Mouse (Mus musculus) cerebellum, postnatal 4 days (tissue): ENCODE data around the gene Maco1.

Experiments
- DNase-seq, 2 experiments: peaks; one replicate each; pipeline ENCODE4 v3.0.0; 2022; ENCODE audit warnings: low spot score in 2 of 2, mixed read lengths in 1 of 2

Maco1 gene

DNA sequence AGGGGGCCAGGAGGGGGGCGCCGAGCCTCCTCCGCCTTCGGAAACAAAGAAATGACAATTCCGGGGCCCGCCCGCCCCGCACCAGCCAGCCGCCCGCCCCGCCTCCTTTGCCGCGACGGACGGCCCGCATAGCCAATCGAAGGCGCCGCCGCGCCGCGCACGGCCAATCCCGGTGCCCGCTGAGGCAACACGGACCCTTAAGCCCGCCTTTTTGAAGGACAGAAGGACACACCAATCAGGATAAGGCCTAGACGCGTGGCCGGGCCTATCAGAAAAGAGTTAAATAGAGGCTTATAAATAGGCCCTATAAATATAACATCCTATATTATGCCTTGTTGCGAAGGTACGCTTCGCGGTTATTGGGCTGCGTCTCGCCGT is at the start of gene Maco1:
Maco1 (minus strand) TSS at position 87 of the 378 bp plus-strand sequence.
- DNase-seq = peak; percentile 100

- no peak for DNase-seq
Measured at GRCm38 (mm10) chr4:134901126-134901525, 48.0 kb upstream of the Maco1 start.

DNA sequence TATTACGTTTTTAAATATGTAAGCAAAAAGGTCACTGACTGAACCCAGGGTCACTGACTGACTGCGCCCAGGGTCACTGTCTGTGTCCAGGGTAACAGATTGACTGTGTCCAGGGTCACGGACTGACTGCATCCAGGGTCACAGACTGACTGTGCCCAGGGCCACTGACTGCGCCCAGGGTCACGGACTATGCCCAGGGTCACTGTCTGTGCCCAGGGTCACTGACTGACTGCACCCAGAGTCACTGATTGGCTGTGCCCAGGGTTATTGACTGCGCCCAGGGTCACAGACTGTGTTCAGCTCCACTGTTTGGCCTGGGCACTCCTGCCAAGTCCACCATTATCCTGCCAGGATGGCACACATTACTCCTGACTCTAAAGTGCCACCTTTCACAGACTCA is 44.1 kb upstream of the Maco1 start:
- no peak for DNase-seq

DNA sequence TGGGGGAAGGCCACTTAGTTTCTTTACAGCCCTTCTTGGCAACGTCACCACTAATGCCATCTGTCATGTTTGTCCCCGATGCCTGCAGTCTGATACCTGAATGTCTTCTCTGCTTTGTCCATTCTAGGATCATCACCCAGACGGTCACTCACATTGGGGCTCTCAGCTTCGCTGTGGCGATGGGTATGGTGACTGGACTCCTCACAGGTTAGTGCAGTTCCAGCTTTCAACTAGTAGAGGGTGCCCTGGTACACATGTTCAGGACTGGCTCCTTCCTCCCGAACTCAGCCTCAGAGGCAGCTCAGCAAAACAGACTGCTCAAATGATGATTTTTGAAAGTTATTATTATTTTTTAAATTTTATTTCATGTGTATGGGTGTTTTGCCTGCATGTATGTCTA is 39.0 kb upstream of the Maco1 start:
- peak; percentile 32 to 65 for DNase-seq

DNA sequence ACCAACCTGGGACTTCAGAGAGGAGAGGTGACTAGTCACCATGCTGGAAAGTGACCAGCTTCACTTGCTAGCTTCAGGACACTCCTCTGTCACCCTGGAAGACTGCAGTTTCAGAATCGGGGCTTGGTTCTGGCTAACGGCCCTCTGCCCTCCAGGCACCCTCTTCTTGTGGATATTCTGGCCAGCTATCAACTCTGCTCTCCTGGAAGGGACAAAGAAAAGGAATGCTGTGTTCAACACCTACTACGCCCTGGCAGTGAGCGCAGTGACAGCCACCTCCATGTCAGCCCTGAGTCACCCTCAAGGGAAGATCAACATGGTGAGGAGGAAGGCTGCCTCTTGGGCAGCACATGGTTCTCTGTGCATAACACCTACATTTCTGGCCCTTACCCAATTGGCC is 31.2 kb upstream of the Maco1 start:
- no peak for DNase-seq

DNA sequence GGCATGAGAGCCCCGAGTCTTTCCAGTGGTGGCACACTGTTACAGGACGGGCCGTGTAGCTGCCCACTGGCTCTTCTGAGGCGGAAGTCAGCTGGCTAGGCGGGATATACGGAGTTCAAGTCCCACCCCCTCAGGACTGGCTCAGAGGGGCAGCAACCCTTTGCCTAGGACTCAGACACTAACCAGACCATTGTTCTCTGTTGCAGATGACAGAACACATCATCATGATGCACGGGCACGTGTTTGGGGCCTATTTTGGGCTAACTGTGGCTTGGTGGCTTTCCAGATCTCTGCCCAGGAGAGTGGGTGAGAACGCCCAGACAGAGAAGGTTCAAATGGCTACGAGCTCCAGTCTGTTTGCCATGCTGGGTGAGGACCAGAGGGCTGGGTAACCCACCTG is 30.7 kb upstream of the Maco1 start:
- DNase-seq = no peak

DNA sequence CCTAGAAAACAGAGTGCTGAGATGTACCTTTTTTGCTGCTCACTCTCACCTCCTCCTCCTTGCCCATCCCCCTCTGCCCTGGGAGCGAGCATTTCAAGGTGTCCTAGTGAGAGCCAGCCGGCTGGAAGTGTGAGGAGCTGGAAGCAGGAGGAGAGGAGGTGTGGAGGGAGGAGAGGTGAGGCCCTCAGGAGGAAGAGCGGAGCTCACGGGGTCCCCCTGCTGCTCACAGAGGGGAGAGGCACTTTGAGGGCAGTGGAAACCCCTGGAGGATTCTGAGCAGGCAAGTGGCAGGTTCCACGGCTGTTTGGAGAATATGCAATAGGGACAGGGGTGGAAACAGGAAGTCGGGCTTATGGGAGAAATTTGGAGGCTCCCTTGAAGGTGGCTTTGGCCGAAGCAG is 30.1 kb upstream of the Maco1 start:
- DNase-seq = peak in 1 of 2 experiments; percentile 16

DNA sequence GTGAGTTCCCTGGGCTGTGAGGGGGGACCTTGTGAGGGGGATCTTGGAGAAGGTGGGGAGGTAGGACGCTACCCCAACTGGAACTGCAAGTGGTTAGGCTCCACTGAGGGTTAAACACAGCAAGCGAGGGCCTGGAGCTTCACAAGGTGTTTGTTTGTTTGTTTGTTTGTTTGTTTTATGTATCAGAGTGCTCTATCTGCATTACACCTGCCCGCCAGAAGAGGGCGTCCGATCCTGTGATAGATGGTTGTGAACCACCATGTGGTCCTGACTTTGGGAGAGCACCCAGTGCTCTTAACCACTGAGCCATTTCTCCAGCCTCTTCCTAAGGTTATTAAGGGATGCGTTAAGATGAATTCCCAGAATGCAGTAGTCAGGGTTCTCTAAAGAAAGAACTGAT is 26.9 kb upstream of the Maco1 start:
- DNase-seq = no peak

GRCm38 (mm10) chr4:134879410-134879981 is 26.4 kb upstream of the Maco1 start:
- DNase-seq = peak; percentile 41 to 78

DNA sequence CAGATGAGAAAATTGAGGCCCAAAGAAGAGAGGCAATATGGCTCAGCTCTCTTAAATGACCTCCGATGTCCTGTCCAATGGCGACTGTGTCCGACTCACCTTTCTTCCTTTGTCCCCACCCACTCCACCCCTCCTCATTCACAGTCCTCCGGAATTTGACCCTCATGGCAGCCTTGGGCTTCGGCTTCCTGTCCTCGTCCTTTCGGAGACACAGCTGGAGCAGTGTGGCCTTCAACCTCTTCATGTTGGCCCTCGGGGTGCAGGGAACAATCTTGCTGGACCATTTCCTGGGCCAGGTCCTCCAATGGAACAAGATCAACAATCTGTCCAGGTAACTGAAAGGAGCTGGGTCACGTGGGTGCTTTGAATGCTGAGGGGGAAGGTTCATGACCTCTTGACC is 23.0 kb upstream of the Maco1 start:
- DNase-seq = no peak

DNA sequence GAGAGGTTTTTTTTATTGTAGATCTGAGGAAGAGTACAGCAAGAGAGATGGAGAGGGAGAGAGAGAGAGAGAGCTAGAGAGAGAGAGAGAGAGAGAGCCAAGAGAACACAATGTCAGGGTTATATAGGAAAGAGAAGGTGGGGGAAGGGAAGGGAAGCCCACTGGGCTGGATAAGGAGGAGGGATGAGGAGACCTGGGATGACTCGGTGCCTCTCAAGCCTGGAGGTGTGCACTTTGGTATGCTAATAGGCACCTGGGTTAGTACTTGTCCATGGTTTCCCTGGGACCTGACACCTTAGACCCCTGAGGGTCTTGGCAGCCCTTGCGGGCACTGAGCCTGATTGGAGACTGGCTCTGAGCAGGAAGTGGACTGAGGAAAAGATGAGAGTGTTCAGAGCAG is 18.8 kb upstream of the Maco1 start:
- no peak for DNase-seq

DNA sequence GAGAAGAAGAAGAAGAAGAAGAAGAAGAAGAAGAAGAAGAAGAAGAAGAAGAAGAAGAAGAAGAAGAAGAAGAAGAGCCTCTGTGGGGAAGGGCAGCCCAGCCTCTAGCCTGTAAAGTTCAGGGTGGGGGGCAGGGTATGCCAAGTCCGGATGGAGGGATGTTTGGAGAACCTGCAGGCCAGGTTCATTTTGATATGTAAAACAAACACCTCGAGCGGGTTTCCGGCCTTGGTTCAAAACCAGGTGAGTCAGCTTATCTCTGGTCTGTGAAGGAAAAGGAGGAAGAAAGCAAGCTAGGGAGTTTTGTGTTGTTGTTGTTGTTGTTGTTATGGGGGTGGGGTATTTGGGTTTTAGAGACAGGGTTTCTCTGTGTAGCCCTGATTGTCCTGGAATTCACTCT is 18.3 kb upstream of the Maco1 start:
- DNase-seq = no peak

GRCm38 (mm10) chr4:134869815-134870375 is 16.8 kb upstream of the Maco1 start:
- DNase-seq = no peak

DNA sequence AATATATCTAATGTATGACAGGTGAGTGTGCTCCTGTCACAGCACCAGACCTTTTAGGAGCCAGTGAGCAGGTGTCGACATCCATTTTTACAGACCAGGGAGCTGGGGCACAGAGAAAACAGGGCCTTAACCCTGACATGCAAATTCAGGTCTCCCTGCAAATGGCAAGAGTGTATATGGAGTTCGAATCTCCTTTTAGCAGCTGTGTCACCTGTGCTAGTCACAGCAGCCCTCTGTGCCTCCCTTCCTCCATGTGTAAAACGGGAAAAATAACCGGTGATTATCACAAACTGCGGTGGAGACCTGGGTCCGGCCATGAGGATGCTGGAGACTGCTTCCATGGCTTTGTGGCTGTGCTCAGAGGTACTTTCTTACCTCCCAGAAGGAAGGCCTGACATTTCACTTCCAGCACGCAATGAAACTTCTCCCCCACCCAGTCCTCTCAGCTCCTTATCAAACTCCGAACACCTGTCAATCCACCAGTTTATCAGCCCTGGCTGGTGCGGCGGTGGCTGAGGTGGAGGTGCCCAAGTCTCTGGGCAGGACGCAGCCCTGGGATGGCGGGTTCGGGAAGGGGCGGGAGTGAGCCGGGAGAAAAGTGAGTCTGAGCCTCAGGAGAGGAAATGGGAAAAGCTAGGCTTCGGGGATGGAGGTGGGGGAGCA is 16.1 kb upstream of the Maco1 start:
- no peak for DNase-seq

DNA sequence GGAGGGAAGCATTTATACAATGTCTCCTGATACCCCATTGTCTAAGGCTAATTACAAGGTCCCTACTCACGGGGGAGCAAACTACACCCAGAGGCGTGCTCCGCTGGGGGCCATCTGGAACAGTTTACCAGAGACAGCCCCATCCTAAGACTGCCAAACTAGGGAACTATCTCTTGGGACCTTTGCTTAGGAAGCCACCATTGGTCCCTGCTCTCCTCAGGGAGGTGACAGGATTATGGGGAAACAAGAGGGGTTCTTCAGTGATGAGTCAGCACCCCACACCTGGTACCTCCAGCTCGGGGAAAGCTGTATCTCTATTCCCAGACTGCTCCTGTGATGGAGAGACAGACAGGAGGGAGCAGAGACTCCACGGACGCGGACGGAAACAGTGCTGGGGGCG is 15.3 kb upstream of the Maco1 start:
- no peak for DNase-seq

DNA sequence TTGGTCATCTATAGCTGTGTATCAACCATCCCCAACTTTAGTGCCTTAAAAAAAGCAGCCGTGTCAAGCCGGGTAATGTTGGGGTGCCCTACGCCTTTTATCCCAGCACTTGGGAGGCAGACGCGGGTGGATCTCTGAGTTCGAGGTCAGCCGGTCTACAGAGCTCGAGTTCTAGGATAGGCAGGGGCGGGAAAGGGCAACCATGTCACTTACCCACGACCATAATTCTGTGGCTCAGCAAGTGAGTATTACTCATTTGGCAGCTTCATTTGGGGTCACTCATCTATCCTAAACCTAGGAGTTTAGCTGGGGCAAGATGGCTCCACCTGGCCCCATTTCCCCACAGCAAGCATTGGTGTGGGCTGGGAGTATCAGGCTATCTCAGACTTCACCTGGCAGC is 14.9 kb upstream of the Maco1 start:
- DNase-seq = no peak

DNA sequence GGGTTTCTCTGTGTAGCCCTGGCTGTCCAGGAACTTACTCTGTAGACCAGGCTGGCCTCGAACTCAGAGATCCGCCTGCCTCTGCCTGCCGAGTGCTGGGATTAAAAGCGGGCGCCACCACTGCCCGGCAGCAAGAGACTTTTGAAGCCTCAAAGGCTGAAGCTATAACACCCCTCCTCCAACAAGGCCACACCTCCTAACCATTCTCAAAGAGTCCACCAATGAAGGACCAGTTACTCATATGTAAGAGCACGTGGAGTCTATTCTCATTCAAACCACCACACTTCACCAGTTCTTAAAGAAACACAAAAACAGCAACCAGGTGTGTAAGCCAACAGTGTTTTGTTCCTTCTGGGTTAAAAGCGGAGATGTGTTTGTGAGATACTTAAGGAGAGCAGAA is 14.5 kb upstream of the Maco1 start:
- no peak for DNase-seq

- DNase-seq = no peak
Measured at GRCm38 (mm10) chr4:134867213-134867612, 14.1 kb upstream of the Maco1 start.

GRCm38 (mm10) chr4:134865789-134866188 is 12.6 kb upstream of the Maco1 start:
- DNase-seq = no peak

GRCm38 (mm10) chr4:134865340-134865739 is 12.2 kb upstream of the Maco1 start:
- DNase-seq = no peak

DNA sequence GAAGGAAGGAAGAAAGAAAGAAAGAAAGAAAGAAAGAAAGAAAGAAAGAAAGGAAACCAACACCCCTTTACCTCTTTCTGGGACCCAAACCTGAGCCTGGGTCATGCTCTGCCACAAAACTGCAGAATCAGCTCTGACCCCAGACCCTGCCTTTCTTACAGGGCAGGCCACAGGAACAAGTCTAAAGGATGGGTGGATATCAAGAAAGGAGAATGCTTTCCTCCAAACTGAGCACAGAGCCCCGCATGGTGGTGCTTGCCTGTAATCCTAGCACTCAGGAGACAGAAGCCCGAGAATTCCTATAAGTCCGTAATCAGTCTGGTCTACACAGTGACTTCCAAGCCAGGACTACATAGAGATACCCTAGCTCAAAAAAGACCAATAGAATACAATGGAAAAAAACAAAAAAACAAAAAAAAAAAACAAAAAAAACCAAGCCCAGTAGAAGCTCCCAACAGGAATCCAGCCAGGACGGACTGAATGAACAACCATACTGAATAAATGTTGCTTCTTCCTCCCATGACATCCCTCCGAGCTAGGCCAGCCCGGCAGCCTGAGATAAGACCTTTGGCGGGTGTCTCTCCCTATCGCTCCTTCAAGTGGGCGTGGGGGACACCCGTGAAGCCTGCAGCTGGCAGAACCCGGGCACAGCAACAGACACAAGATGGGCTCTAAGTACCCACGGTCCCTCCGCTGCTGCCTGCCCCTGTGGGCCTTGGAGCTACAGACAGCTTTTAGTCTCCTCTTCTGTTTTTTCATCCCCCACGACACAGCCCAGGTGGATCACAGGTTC is 11.0 kb upstream of the Maco1 start, which contains the start of gene Rhd:
Rhd (plus strand) TSS at position 600 of the 793 bp plus-strand sequence.
- no peak for DNase-seq

DNA sequence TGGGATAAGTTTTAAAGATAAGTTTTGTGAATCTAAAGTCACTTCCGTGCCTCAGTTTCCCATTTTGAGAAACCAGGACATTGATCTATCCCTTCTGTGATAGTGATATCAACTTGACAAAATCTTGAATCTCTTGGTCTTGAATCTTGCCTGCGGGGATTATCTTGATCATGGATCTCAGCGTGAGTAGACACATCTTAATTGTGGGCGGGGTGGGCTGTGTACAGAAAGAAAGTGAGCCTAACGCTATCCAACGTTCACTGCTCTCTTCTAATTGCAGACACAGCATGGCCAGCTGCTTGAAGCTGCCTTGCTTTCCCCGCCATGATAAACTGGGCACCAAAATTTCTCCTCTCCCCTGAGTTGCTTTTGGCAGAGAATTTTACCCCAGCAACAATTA is 9.9 kb upstream of the Maco1 start:
- DNase-seq = no peak

DNA sequence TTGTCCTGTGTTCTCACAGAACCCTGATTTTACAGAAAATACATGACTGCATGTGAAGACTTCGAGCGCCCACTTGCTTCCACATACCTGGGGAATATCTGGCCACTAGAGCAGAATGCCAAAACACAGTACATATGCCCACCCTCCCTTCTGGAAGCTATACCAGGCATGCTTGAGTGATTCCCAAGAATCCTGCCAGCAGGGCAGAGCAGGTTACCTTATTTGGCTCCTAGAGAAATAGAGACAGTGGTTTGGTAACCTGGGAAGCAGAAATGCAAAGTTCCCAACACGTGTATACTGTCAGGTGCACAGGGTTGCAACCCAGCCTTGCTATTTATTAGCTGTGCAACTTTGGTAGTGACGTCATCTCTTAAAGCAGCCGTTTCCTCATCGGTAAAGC is 8.7 kb upstream of the Maco1 start:
- no peak for DNase-seq
